Mouse (Mus musculus) neutrophil, adult 5-6 weeks (primary cell): ENCODE results near the gene Tbc1d8. TPM values are rescaled to one million over a fixed set of nuclear protein-coding genes. Genes with fewer than 3 reads are reported as not detected.

Experiments used
- ATAC-seq: fragments of 151-379, 151-347 bp; 2 replicates; pipeline ENCODE4 v1.8.0; 2017; ENCODE audit warnings: mild to moderate bottlenecking, moderate TSS enrichment; ENCODE audit not compliant: insufficient number of reproducible peaks, poor library complexity, low FRiP score, severe bottlenecking; ENCODE audit errors: extremely low read depth
- total RNA-seq: library from RNA; stranded (forward); fragments of 200-1000 nt; gene quantifications from 2 replicates; pipeline ENCODE4 v1.2.3, GENCODE M21; 2017

The Tbc1d8 gene
- total RNA-seq, 1 experiment from 2014 or later = 13.3 TPM

- peak; percentile 28; the same call in 1 of the 2 replicates for ATAC-seq
Observed at GRCm38 (mm10) chr1:39482115-39482815, 3.7 kb upstream of the Tbc1d8 start.

DNA sequence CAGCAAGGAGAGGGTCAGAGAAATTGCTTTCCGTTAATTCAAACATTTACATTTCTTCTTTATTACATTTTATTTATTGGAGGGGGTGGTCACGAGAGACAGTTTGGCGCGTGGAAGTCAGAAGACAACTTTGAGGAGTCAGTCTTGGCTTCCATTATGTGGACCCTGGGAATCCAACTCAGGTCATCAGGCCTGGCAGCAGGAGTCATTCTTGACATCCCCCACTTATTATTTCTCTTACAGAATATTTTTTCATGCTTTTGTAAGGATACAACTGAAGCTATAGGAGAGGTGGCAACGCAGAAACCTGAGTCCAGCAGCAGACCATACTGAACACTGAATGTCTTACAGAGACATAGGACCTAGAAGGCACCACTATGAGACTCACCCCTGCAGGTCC is 699 bp upstream of the Tbc1d8 start:
- ATAC-seq = no peak

GRCm38 (mm10) chr1:39478896-39479200 is 293 bp upstream of the Tbc1d8 start:
- ATAC-seq = no peak

GRCm38 (mm10) chr1:39477064-39477463 is 1.5 kb downstream of the Tbc1d8 start:
- no peak for ATAC-seq

DNA sequence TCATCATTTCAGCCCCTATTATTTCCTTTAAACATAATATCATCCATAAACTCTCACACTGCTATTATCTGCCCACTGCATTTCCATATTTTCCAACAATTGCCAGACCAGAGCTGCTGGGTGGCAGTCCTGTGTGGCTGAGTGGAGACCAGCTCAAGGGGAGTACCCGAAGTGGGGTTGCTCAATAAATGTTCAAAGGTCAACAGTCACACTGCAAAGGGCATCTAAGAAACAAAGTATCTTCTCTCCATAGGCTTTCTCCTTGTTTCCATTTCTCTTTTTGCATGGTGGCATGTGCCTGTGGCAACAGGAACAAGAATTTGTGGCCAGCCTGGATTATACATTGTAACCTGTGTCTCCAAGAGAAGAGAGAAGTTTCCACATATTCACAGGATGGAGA is 2.2 kb downstream of the Tbc1d8 start:
- no peak for ATAC-seq

DNA sequence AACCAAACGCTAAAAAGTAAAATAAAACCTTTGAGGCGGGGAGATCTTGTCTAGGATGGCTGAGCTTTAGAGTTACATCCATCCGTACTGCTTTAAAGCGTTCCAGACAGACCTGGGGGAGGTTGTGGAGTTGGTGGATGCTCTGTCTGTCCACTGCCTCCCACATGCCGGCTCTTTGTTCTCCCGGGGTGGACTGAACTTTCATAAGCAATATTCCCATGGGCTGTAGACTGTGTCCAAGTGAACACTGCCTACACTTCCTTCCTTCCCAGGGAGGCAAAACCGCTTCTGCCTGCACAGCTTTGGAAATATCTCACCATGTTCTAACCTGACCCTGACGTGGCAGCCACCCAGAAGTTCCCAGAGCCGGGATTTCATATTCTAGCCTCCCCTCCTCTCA is 4.0 kb downstream of the Tbc1d8 start:
- no peak for ATAC-seq

DNA sequence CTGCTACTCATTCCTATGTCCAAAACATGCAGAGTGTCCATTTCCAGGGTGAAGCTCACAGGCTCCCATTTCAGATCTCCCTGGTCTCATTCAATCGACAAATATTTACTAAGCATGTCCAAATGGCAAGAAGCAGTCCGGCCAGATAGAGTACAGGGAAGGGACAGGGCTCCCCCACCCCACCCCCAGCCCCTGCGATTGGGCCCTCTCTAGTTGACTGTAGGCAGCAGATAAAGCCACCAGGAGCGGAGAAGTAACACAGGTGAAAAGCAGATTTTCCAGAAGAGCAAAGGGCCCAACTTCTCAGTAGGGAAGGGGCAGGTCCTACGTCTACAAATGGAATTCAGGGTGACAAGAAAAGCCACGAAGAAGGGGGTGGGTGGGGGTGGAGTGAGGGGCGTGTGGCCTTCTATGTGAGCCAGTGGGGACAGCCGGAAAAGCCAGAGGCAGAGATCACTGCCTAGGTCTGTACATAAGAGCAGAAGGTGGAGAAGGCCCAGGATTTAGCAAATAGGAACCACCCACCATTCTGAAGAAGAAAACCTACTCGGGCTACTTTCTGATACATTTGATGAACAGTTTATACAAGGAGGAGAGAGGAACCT is 7.2 kb downstream of the Tbc1d8 start:
- no peak for ATAC-seq

DNA sequence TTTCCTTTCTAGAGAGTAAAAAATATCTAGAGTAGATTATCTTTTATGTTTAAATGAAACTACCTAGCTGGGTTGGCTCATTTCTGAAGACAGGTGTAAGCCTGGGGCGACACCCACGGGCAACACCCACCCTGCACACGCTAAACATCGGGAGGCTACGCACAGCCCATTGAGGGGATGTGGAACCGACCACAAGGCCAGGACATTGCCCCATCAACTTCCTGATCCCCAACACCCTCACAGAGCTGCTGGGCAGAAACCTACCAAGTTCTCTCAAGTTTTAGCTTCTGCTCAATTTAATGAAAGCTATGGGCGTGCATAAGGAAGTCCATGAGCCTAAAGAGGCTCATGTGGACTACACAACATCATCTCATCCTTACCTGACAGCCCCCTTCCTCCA is 9.6 kb downstream of the Tbc1d8 start:
- ATAC-seq = peak; percentile 81; the same call in 1 of the 2 replicates

DNA sequence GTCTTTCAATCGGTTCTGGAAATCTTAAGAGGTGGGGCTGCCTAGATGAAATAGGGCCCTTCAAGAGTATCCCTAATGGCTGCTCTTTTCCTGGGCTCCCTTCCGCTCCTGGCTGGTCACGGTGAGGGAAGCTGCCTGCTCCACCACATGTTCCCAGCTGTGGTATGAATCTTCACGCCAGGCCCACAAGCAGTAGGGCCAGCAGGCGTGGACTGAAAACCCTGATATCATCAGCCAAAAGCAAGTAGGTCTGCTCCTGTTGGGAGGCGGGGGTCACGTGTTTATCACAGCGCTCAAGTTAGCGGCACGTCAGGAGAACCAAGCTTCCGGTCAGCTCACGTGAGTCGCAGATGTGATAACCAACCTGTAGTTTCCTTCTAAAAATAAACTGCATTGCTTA is 12.0 kb downstream of the Tbc1d8 start:
- ATAC-seq = no peak

GRCm38 (mm10) chr1:39464760-39465159 is 13.8 kb downstream of the Tbc1d8 start:
- no peak for ATAC-seq

DNA sequence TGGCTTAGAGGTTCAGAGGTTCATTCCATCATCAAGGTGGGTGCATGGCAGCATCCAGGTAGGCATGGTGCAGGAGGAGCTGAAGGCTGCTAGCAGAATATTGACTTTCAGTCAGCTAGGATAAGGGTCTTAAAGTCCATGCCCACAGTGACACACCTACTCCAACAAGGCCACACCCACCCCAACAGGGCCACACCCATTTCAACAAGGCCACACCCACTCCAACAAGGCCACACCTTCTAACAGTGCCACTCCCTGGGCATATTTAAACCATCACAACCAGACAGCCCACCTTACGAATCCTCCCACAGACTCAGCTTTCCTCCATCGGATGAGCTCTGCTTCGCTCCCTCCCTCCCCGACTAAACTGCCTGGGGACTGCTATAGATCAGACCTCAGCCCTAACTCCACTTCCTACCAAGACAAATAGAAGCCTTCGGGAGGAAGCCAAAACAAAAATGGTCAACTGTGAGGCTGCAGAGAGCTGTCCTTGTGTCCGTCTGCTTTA is 15.6 kb downstream of the Tbc1d8 start:
- no peak for ATAC-seq

- no peak for ATAC-seq
Observed at GRCm38 (mm10) chr1:39462036-39462435, 16.5 kb downstream of the Tbc1d8 start.

DNA sequence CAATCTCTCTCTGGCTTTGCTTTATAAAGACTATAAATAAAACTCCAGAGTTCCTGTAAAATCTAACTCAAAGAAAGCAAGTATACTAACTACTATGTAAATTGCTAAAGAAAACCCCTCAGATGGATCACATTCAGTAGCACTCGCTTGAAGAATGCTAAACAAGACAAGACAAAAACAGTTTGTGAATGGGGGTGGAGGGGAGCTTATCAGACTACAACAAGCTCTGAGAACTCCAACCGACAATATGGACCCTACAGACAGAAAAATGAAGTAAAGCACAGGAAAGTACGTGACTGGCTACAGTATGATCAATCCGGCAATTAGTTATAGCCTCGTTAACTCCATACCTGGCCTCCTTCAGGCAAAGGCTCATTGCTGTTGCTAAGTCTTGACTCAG is 18.1 kb downstream of the Tbc1d8 start:
- ATAC-seq = no peak

DNA sequence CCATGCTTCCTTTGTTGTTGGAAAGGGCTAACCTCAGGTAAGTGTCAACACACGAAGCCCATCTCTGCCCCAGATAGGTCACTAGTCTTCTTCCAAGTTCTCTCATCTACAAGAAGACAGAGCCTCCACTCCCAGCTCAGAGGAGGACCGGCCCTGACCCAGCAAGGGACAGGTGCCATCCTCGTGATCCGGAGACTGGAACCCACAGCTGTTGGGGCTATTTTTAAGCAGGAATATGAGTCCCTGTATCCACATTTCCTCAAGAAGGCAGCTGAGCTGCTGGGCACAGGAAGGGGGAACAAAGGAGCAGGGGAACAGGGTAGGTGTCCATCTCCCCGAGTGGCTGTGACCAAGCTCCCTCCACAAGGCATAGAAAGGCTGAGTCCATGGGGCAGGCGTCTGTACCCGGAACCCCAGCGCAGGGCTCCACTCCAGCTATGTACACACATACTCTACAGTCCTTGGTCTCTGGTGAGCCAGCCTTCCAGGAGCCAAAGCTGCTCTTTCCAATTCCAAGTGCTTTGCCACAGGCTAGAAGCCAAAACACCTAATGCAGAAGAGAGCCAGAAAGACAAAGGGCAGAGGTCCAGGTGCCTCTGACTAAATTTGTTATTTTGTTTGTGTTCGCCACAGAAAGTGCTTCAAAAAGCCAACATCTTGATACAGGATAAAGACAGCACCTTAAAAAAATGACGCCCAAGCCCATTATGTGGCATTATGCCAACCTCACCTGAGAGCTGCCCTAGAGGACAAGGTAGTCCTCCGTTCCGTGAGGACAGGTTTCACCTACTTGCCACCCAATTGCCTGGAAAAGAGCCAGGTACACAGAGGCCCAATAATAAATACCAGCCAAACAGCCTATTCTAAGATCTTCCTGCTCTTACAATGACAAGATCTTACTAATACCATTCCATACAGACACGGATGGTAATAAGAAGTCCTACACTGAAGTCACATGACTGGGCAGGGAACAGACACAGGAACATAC is 20.4 kb downstream of the Tbc1d8 start:
- ATAC-seq = no peak

- no peak for ATAC-seq
Observed at GRCm38 (mm10) chr1:39456421-39456853, 22.1 kb downstream of the Tbc1d8 start.

DNA sequence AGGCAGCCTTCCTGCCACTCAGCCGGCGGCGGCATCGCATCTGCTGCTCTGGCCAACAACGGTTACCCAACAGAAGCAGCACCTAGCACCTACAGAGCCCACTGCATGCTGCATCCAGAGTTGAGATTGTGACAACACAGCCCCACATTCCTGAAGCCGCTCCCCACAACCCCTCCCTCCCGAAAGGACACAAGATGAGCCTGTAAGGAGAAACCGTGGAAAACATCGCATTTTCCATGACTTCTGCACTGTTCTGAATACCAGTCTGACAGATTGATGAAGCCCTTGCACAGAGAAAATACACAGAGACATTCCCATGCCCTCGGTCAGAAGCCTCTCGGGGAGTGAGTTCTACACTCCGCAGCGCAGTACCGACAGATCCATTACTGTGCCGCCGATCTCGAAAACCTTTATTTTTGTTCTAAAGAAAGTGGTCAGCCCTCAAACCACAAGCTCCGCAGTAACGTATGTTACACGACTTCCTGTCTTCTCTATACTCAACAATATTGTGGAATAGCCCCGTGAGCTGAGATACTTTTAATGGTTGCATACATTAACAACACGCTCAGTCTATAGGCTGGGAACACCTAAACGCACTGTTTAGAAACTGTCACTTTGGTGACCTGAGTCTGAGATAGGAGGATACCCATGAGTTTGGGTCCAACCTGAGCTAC is 23.1 kb downstream of the Tbc1d8 start:
- no peak for ATAC-seq

GRCm38 (mm10) chr1:39454783-39455175 is 23.8 kb downstream of the Tbc1d8 start:
- no peak for ATAC-seq

GRCm38 (mm10) chr1:39454108-39454782 is 24.3 kb downstream of the Tbc1d8 start:
- ATAC-seq = no peak

DNA sequence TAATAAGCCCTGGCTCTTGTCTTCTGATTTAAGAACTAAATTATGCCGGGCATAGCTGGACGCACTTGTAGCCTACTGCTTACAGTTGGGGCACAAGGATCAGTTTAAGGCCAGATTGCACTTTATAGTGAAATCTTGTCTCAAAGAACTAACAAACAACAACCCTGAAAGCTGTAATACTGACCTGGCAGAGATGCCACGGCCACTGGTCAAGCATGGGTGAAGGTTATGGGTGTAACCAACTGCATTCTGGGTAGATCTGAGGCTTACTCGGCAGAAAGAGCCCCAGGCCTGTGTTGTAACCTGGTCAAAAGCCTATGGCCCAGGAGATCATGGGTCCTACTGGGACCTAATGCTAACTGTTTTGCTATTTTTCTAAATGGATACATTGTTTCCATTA is 26.4 kb downstream of the Tbc1d8 start:
- ATAC-seq = no peak
